Mouse (Mus musculus) heart, embryonic 10.5 days (tissue): ENCODE results near the gene Rtf1. TPM values are rescaled to one million over a fixed set of nuclear protein-coding genes. Genes with fewer than 3 reads are reported as not detected.

Source experiments
- DNase-seq: peaks from one replicate; pipeline ENCODE4 v3.0.0-alpha.2; 2017; ENCODE audit warnings: low spot score
- H3K27ac ChIP-seq: fragments of 300-500 bp; sonication (generic); 2 replicates; pipeline ENCODE4 v1.5.1; 2016; ENCODE audit warnings: mild to moderate bottlenecking
- H3K27me3 ChIP-seq: fragments of 300-500 bp; sonication (generic); 2 replicates; pipeline ENCODE4 v1.6.1; 2016; ENCODE audit warnings: mild to moderate bottlenecking; ENCODE audit not compliant: poor library complexity, insufficient read depth, severe bottlenecking
- H3K36me3 ChIP-seq: fragments of 300-500 bp; sonication (generic); 2 replicates; pipeline ENCODE4 v1.6.1; 2016; ENCODE audit warnings: mild to moderate bottlenecking, moderate library complexity
- H3K4me1 ChIP-seq: fragments of 300-500 bp; sonication (generic); 2 replicates; pipeline ENCODE4 v1.6.1; 2016; ENCODE audit warnings: mild to moderate bottlenecking
- H3K4me3 ChIP-seq: fragments of 300-500 bp; sonication (generic); 2 replicates; pipeline ENCODE4 v1.5.1; 2016; ENCODE audit warnings: mild to moderate bottlenecking, moderate library complexity
- H3K9me3 ChIP-seq: fragments of 300-500 bp; sonication (generic); 2 replicates; pipeline ENCODE4 v1.6.1; 2016; ENCODE audit warnings: mild to moderate bottlenecking, moderate library complexity
- WGBS: fragments of 180-500 bp; shearing (Covaris S2); methylation state at CpG from one replicate; pipeline ENCODE4 v1.1.7; 2016; 5-methylcytosine and 5-hydroxymethylcytosine counted together
- polyA plus RNA-seq: library from polyadenylated mRNA; unstranded; fragments of >200 nt; fragmentation: Nextera tagmentation; extraction: Ambion mirVana; gene quantifications from 2 replicates; pipeline ENCODE4 v1.2.1, GENCODE M21; 2016

The Rtf1 gene
- polyA plus RNA-seq, 1 experiment from 2014 or later: 37.4 TPM

DNA sequence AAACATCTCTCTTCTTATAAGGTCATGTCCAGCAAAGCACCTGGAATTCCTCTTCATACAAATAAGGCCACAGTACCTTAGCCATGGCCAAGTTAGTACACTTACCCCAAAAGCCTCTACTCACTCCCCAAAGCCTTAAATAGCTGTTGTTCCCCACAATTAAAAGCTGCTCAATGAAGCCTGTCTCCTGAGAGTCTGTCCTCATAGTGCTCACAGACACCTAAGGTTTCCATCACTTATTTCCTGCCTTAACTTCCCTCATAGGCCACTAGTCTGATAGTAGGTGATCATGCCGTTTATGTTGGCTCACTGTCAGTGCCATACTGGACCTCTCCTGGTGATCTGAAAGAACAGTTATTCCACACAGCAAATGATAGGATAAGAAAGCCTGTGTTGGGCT lies 87.4 kb downstream of the Rtf1 start:
- 70% methylated on average over 1 of the region's 1 CpGs for WGBS
- no peak for DNase-seq
- Histone ChIP-seq H3K36me3 (peaks cover 29% of the 10 kb centered on the region), H3K4me3 (no peak overlapping the region), H3K9me3 (no peaks in the 10 kb centered on the region), H3K27ac (no peak overlapping the region), H3K4me1 (peaks cover 28% of the 10 kb centered on the region), H3K27me3 (peaks cover 49% of the 10 kb centered on the region)

GRCm38 (mm10) chr2:119763924-119764323 lies 89.1 kb downstream of the Rtf1 start:
- Histone ChIP-seq H3K27me3 (peaks cover 32% of the 10 kb centered on the region), H3K4me3 (no peak overlapping the region), H3K27ac (no peak overlapping the region), H3K9me3 (no peaks in the 10 kb centered on the region), H3K36me3 (peaks cover 41% of the 10 kb centered on the region), H3K4me1 (peaks cover 12% of the 10 kb centered on the region)
- no peak for DNase-seq
- WGBS: 67% methylated on average over 4 of the region's 4 CpGs

- no peaks in the 10 kb centered on the region for H3K9me3 ChIP-seq
- no peak for DNase-seq
- H3K36me3 ChIP-seq: peaks cover 75% of the 10 kb centered on the region
- no peak overlapping the region for H3K27ac ChIP-seq
- H3K4me1 ChIP-seq: peaks cover 2% of the 10 kb centered on the region; the same call in 1 of the 2 replicates
- H3K4me3 ChIP-seq: no peak overlapping the region
- 91% methylated on average over 6 of the region's 6 CpGs for WGBS
- H3K27me3 ChIP-seq: no peaks in the 10 kb centered on the region
These were observed 92.4 kb downstream of the Rtf1 start for GRCm38 (mm10) chr2:119767246-119767645.

Other genes with a start within 250 kb of the Rtf1 start
- gene Ino80, start 197.4 kb upstream of the Rtf1 start, polyA plus RNA-seq: 2.7 and 3.4 TPM in 2 replicates
- gene Exd1, start 127.4 kb upstream of the Rtf1 start, polyA plus RNA-seq: 0.31 and 0.34 TPM in 2 replicates
- 42.4 and 47.4 TPM in 2 replicates for gene Chp1, start 127.4 kb upstream of the Rtf1 start, polyA plus RNA-seq
- 52.0 and 56.7 TPM in 2 replicates for gene Nusap1, start 56.8 kb upstream of the Rtf1 start, polyA plus RNA-seq
- 30.1 and 30.8 TPM in 2 replicates for gene Oip5, start 56.6 kb upstream of the Rtf1 start, polyA plus RNA-seq
- gene Ndufaf1, start 12.2 kb upstream of the Rtf1 start, polyA plus RNA-seq: 58.3 and 65.4 TPM in 2 replicates
- 2.7 and 3.1 TPM in 2 replicates for gene Itpka, start 67.3 kb downstream of the Rtf1 start, polyA plus RNA-seq
- 0.10 and 0.13 TPM in 2 replicates for gene Ltk, start 85.4 kb downstream of the Rtf1 start, polyA plus RNA-seq
- gene Rpap1, start 112.5 kb downstream of the Rtf1 start, polyA plus RNA-seq: 31.4 and 32.0 TPM in 2 replicates
- gene Tyro3, start 122.7 kb downstream of the Rtf1 start, polyA plus RNA-seq: 8.9 and 11.6 TPM in 2 replicates
- gene Mga, start 222.2 kb downstream of the Rtf1 start, polyA plus RNA-seq: 24.2 and 24.6 TPM in 2 replicates